Mouse (Mus musculus) cerebellum, adult 2 months (tissue): Measurements from ENCODE around the gene Sox5.

Experiments used
- CTCF ChIP-seq: fragments of 200-500 bp; IDR thresholded peaks from 2 replicates; pipeline ENCODE4 v1.5.1; 2011; ENCODE audit warnings: low read depth, mild to moderate bottlenecking, control low read depth, low read length, moderate library complexity, borderline replicate concordance; ENCODE audit not compliant: insufficient read depth
- POLR2A ChIP-seq: fragments of 200-500 bp; IDR thresholded peaks from 2 replicates; pipeline ENCODE4 v1.6.1; 2011; ENCODE audit warnings: low read length, control low read depth, borderline replicate concordance; ENCODE audit not compliant: insufficient read depth

GRCm38 (mm10) chr6:144033191-144033590 lies 748.6 kb downstream of the Sox5 start:
- TF ChIP-seq POLR2A (no peak), CTCF (no peak)
